Mouse (Mus musculus): ENCODE results near the gene Ankrd9.

DNA sequence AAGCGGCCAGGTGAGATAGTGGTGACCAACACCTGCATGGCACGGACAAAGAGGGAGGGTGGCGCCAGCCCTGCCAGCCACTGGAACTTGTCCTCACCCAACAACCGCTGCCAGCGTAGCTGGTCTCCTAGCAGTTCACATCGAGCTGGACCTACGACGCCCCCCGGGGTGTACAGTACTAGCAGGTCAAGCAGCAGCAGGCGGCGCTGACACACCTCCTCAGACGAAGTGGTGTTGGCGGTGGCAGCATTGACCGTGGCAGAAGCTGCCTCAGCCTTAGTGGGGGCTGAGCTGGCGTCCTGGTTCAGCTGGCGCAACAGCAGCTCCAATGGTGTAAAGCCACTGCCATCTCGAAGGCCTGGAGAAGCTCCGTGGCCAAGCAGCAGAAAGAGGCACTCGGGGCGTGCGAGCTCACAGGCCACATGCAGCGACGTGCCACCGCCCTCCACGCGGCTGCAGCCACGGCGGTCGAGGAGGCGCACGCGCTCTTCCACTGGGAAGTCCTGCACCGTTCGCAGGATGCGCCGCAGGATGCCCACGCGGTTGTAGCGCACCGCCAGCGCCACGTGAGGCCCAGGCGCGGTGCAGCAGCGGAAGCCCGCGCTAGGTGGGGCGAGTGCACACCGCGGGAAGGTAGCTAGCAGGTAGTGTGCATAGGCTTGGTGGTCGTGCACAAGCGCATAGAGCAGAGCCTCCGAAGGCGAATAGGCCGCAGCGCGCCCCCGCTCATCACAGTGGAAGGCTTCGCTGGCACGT is 2.1 kb downstream of the Ankrd9 start:
- no peak for TF ChIP-seq POLR2A (IDR thresholded peaks at IDR 0.05; ENCODE audit: extremely low read depth, insufficient read depth, low read length)
- TF ChIP-seq CTCF (IDR thresholded peaks at IDR 0.05; ENCODE audit: extremely low read depth, insufficient read depth, low read length) = no peak

Measured in cortical plate, adult 2 months (tissue).